Mouse (Mus musculus) layer of hippocampus, adult 2 months (tissue): ENCODE measurements at regions not wholly inside any gene's neighbourhood (a gene's known extent, or its start where the extent isn't known, plus 50 kb on each side); places are given as distances from the start of the nearest gene placed in this dataset.
A peak's percentile ranks its signal among the peaks of the same experiment; 100 is the strongest.
"Not testable (repeated sequence)": the region's sequence is repeated elsewhere in the genome, so short reads cannot be mapped to it uniquely, and the experiment has no call there.

ENCODE experiments used
- DNase-seq, 2 experiments: peaks; one replicate each; pipeline ENCODE4 v3.0.0; 2022; ENCODE audit warnings: low spot score in 2 of 2
- H3K27ac ChIP-seq: fragments of 200-600 bp; 2 replicates; pipeline ENCODE4 v1.8.1; 2022
- H3K4me3 ChIP-seq: fragments of 200-600 bp; 2 replicates; pipeline ENCODE4 v1.8.1; 2022; ENCODE audit warnings: mild to moderate bottlenecking
- CTCF ChIP-seq: fragments of 200-600 bp; conservative IDR thresholded peaks from 2 replicates; pipeline ENCODE4 v1.8.1; 2022; ENCODE audit warnings: antibody characterized with exemption, mild to moderate bottlenecking, moderate library complexity

DNA sequence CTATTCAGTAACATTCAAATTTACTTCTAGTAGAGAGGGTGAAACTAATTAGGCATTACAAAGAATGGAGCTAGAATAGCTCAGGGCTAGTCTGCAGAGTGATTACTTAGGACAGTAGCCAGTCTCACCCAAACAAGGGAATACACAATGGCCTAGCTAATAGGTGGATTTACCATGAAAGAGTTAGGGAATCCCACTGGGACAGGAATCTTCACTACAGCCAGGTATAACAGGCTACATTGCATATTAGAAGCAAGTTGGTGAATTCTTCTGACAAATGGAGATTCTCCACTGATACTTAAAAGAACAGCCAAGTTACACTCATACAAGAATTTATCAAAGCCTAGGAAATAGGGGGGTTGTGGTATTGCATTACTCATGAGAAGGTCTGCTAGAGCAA, 670.2 kb upstream of the Chrm3 start:
- DNase-seq, H3K27ac ChIP-seq, H3K4me3 ChIP-seq: not testable (repeated sequence)

DNA sequence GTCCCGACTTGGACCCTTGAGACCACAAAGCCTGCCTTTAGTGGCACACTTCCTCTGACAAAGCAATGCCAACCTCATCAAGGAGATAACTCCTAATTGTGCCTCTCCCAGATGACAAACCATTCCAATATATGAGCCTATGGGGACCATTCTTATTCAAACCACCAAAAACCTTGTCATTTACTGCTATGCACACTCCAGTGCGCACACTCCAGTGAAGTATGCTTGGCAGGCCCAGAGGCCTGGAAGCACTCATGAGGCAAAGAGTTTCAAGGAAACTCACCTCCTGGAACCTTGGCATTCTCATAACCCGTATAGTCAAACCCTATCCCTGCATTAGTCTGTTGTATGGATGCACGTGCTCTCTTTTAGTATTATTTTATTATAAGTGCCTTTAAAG, 669.7 kb upstream of the Chrm3 start:
- Histone ChIP-seq H3K4me3 (no peak overlapping the region), H3K27ac (no peak overlapping the region)
- TF ChIP-seq CTCF: no peak
- DNase-seq: no peak

DNA sequence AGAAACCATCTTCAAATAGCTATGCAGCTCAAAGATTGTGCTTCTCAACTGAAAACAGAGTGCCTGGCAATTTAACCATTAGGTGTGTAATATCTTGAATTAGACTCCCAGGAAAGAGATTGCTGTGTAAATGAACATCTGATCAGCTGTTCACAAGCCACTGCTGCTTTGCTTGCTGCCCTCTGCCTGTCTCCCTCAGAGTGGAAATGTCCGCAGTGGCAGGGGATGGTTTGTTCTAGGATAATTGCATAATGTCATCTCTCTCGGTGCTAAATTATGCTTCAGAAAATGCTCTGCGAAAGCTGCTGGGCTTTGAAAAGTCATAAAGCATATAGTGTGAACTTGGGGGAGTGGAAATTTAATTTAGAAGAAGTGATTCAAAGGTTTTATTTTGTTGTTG, 665.3 kb upstream of the Chrm3 start:
- Histone ChIP-seq H3K27ac (no peak overlapping the region), H3K4me3 (no peak overlapping the region)
- no peak for TF ChIP-seq CTCF
- no peak for DNase-seq

DNA sequence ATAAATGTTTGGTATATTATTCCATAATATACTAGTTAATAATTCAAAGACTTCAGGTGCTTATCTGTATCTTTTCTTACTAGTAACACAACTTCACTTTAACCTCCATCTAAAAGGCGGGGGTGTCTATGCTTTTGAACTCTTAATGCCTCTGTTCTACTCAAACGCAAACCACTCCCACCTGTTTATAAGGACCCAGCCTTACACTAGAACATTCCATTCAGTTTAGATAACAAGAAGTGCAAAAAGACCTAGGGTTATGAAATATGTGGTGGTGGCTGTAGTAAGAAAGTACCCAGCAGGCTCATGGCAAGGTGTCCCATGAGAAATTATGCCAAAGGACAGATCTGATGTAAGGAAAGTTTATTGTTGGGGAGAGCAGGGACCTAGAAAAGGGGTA, 663.8 kb upstream of the Chrm3 start:
- H3K27ac ChIP-seq: no peak overlapping the region
- H3K4me3 ChIP-seq: no peak overlapping the region
- no peak for TF ChIP-seq CTCF
- no peak for DNase-seq

DNA sequence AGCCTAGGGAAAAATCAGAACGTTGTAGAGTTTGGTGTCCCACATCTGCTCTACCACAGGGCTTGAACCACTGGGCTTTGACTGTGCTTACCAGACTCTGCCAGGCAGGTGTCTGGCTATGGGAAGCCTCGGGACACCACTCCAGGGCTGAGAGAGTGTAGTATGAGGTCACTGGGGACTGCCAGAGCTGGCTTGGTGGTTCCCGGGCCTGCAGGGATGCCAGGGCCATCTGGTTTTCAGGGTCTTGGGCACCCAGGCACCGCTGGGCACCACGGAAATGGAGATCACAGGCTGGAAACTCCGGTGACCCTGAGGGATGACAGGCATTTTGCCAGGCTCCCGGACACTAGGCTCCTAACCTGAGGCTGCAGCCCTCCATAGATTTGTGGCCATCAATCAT, 656.9 kb upstream of the Chrm3 start:
- Histone ChIP-seq H3K27ac (no peak overlapping the region), H3K4me3 (no peak overlapping the region)
- no peak for DNase-seq
- TF ChIP-seq CTCF: no peak

DNA sequence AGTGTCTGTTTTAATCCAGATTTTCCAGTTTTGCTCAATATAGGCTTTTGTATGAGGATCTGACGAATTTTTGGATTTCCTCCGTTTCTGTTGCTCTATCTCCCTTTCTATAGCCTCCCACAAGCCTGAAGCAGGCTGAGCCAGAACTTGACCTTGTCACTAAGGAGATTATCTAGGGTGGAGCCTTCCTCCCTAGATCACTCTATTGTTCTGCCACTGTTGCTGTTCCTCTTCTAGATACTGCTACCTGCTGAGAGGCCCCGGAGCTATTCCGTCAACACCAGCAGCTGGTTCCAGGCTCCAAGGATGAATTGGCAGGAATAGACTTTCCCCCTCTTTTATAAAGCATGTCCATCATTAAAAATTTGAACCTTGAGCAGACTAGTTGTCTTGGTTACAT, 644.7 kb upstream of the Chrm3 start:
- Histone ChIP-seq H3K27ac (no peak overlapping the region), H3K4me3 (no peak overlapping the region)
- TF ChIP-seq CTCF: no peak
- no peak for DNase-seq

DNA sequence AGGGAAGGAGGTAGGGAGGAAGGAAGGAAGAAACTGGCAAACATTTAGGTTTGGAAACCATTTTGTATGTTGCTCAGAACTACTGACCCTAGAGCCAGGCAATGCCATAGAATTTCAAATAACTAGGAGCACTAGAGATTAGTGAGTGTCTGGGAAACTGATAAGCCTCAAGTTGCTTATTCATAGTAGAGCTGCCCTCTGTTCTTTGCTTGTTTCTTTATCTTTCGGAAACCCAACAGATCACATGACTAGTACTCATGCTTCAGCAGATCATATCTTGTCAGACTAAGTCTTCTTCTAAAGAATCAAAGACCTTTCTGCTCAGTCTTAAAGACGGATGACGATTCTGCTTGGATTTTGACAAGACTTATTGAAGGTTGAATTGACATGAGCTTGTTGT, 630.5 kb upstream of the Chrm3 start:
- no peak for DNase-seq
- no peak for TF ChIP-seq CTCF
- no peak overlapping the region for H3K27ac ChIP-seq

DNA sequence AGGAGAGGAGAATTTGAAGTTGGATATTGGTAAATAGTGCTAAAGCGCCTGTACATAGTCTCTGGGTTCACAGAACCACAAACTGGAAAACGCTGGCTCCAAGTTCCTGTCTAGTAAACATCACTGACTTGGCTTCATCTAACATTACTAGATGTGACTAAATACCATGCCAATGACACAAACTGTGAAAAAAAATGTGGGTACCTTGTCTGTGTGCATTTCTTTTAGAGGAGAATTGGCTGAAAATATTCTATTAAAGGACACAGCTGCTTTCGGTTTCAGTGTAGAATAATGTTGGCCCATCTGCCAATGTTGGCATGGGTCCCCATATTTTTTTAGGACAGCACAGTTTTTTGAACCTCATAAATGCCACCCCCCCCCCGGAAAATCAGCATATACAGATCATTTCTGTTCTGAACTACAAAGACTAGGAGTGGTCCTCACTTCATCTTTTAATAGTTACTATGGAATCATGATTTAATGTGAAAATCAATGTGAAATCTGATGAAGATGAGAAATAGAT, 629.9 kb upstream of the Chrm3 start:
- TF ChIP-seq CTCF: no peak
- DNase-seq: peak; percentile 0 to 17

More for the DNA sequence above, 630.5 kb upstream of the Chrm3 start:
- H3K4me3 ChIP-seq: no peak overlapping the region

DNA sequence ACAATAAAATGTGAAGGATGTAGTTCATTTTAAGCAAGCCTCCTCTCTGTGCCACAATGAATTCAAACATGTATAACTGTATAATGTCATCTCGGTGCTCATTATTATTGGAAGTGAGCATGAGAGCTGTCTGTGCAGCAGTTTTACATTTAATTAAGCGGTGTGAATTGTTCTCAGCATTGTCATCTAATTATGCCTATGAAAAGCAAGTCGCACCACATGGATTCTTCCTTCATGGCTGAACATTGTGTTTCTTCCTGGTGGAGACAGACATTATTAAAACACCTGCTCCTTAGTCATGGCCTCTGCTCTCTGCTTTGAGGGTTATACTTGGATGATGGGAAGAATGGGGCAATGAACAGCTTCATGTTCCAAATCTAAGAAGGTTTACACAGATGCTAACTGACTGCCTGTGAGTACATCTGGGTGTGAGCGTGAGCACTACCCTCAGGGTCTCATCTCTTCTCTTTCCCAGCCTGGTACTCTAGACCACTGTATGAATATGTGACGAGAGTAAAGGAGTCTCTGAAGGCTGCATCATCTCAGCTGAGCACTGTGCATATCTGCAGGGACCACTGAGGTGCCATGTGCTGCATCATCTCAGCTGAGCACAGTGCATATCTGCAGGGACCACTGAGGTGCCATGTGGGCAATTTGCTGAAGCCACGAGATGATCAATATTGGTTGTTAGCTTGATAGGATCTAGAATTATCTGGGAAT, 628.6 kb upstream of the Chrm3 start:
- no peak overlapping the region for H3K4me3 ChIP-seq
- TF ChIP-seq CTCF: no peak
- no peak overlapping the region for H3K27ac ChIP-seq
- no peak for DNase-seq

More for the DNA sequence above, 629.9 kb upstream of the Chrm3 start:
- H3K27ac ChIP-seq: no peak overlapping the region
- H3K4me3 ChIP-seq: no peak overlapping the region

DNA sequence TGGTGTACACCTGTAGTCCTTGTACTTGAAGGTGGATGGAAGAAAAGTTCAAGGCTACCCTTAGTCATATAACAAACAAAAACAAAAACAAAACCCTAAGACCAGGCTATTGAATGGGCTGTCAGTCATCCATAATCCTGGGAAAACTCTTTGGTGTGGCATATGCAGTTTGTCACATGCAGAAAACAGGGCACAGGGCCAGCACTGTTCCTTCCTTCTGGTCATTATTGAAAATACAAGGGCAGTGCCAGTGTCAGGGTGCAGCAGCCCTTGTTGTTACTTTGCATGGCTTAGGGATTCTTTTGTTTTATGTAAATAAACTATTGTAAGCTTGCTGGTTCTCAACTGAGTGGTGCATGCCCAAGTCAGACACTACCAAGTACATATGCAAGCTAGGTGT, 623.1 kb upstream of the Chrm3 start:
- DNase-seq: no peak

DNA sequence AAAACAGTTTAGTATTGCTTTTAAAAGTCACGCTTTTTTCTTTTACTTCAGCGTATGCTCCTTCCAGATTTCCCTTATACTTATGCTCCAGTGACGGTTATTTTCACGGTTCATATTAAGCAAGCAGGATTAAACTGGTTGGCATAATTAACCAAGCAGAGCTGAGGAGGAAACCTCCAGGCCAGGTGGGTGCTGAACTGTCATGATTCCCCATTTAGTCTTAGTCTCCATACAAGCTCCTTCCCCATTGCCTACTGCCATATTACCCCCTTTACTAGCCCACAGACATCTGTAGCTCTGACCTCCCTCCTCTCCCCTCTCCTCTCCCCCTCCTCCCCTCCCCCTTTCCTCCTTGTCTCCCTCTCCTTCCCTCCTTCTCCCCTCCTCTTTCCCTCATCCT, 621.9 kb upstream of the Chrm3 start:
- H3K27ac ChIP-seq: no peak overlapping the region
- no peak overlapping the region for H3K4me3 ChIP-seq
- DNase-seq: no peak
- no peak for TF ChIP-seq CTCF

More for the DNA sequence above, 623.1 kb upstream of the Chrm3 start:
- TF ChIP-seq CTCF: no peak
- Histone ChIP-seq H3K27ac (no peak overlapping the region), H3K4me3 (no peak overlapping the region)

DNA sequence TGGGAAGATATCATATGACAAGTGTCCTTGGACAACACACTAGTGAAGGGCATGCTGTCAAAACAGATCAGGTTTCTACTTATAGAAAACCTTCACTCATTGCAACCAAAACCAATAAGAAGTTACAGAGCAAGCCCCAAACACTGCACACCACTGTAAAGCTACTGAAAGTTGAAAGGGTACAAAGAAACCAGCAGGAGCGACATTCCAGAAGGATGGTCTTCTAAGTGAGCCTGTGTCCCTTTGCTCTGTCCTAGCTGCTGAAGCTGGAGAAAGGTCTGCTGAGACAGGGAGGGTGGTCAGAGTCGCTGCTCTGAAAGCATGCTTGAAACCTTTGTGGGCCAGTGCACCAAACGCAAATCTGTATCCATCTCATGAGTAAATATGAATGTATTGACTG, 611.3 kb upstream of the Chrm3 start:
- Histone ChIP-seq H3K27ac (no peak overlapping the region), H3K4me3 (no peak overlapping the region)
- DNase-seq: no peak
- no peak for TF ChIP-seq CTCF

DNA sequence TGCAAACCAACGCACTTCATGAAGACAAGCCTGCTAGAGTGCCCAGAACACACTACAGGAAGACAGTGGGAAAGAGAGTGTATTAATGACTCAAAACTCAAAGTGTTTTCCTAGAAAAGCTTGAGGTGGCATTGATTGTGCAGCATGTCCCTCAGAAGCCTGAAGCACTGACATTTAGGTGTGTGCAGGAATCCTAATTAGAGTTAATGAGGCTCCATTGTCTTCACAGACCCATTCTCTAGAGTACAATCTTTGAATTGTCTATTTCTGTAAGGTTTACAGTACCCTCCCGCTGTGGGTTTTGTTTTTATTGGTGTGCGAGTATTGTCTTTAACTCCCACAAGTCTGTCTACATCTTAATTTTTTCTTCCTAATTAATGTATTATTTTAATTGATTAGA, 610.1 kb upstream of the Chrm3 start:
- H3K27ac ChIP-seq: no peak overlapping the region
- H3K4me3 ChIP-seq: no peak overlapping the region
- DNase-seq: no peak
- TF ChIP-seq CTCF: no peak

DNA sequence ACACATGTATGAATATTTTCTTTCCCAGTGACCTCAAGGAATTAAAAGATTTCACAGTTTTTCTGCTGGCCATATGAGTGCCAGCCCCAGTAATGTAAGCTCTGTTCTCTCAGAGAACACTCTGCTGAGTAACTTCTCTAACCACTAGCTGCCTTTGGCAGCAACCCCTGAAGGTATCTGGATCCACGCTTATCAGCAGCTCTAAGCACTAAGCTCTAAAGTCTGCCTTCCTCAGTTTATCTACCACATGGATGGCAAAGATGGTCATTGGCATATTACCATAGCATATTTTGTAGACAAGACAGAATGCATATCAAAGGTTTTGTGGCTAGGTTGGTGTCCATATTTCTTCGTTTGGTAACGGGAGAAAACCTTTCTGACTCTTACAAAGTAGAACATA, 592.3 kb upstream of the Chrm3 start:
- Histone ChIP-seq H3K27ac (no peak overlapping the region), H3K4me3 (no peak overlapping the region)
- no peak for TF ChIP-seq CTCF
- DNase-seq: no peak

DNA sequence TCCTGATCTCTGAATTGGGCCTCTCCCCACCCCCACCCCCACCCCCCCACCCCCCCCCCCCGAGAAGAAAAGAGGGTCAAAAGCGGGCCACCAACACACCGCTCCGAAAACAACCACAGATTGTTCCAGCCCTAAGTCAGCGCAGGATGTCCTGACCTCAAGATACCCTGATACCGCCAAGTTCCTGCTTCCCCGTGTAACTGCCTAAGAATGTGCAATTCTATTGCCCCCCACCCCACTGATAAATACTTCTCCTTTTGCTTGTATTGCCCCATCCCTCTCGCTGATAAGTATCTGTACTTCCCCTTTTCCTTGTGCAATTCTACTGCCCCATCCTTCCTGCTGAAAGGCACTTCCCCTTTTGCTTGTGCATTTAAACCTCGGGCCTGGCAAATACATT, 590.0 kb upstream of the Chrm3 start:
- H3K4me3 ChIP-seq, DNase-seq, H3K27ac ChIP-seq: not testable (repeated sequence)
